Mouse (Mus musculus) Muller cell, postnatal 12 days (primary cell): ENCODE results near the gene Adk.

ENCODE experiments used
- DNase-seq: peaks from one replicate; pipeline ENCODE4 v3.0.0-alpha.2; 2015; ENCODE audit errors: inconsistent ontology term

Adk gene

GRCm38 (mm10) chr14:21348611-21349260 lies 296.4 kb downstream of the Adk start:
- no peak for DNase-seq

GRCm38 (mm10) chr14:21351646-21352045 lies 299.3 kb downstream of the Adk start:
- peak; percentile 61 for DNase-seq

- no peak for DNase-seq
These were observed 303.9 kb downstream of the Adk start for GRCm38 (mm10) chr14:21356286-21356685.

- DNase-seq: peak; percentile 17
These were observed 307.0 kb downstream of the Adk start for GRCm38 (mm10) chr14:21359207-21359895.

GRCm38 (mm10) chr14:21359896-21360525 lies 307.6 kb downstream of the Adk start:
- no peak for DNase-seq

GRCm38 (mm10) chr14:21367095-21367494 lies 314.7 kb downstream of the Adk start:
- no peak for DNase-seq

GRCm38 (mm10) chr14:21368622-21369021 lies 316.2 kb downstream of the Adk start:
- peak; percentile 12 for DNase-seq

- peak; percentile 85 for DNase-seq
These were observed 316.8 kb downstream of the Adk start for GRCm38 (mm10) chr14:21369127-21369526.

GRCm38 (mm10) chr14:21371946-21372345 lies 319.6 kb downstream of the Adk start:
- DNase-seq: no peak

- no peak for DNase-seq
These were observed 320.3 kb downstream of the Adk start for GRCm38 (mm10) chr14:21372689-21373088.

GRCm38 (mm10) chr14:21383701-21384428 lies 331.5 kb downstream of the Adk start:
- DNase-seq: no peak

- DNase-seq: no peak
These were observed 347.1 kb downstream of the Adk start for GRCm38 (mm10) chr14:21399506-21399905.

- DNase-seq: peak; percentile 7
These were observed 349.8 kb downstream of the Adk start for GRCm38 (mm10) chr14:21402157-21402601.

GRCm38 (mm10) chr14:21402621-21403405 lies 350.4 kb downstream of the Adk start:
- DNase-seq: peak; percentile 1

- no peak for DNase-seq
These were observed 354.6 kb downstream of the Adk start for GRCm38 (mm10) chr14:21406946-21407345.

GRCm38 (mm10) chr14:21408846-21409245 lies 356.5 kb downstream of the Adk start:
- DNase-seq: no peak

GRCm38 (mm10) chr14:21410769-21411477 lies 358.5 kb downstream of the Adk start:
- DNase-seq: no peak

GRCm38 (mm10) chr14:21411524-21411923 lies 359.1 kb downstream of the Adk start:
- no peak for DNase-seq

- DNase-seq: no peak
These were observed 366.0 kb downstream of the Adk start for GRCm38 (mm10) chr14:21418332-21418731.

GRCm38 (mm10) chr14:21427369-21427768 lies 375.0 kb downstream of the Adk start:
- DNase-seq: no peak

GRCm38 (mm10) chr14:21433415-21433814 lies 381.0 kb downstream of the Adk start:
- no peak for DNase-seq
